Mouse (Mus musculus): ENCODE results near the gene Fam229a. TPM values are rescaled to one million over a fixed set of nuclear protein-coding genes. Genes with fewer than 3 reads are reported as not detected.

Gene Fam229a
- total RNA-seq (2014; fragmentation: Nextera tagmentation) = not detected in 2 replicates
- not detected in 2 replicates for total RNA-seq (2017)
- 0.31 TPM in 1 of 2 replicates, not detected in the other for polyA plus RNA-seq (2012)

DNA sequence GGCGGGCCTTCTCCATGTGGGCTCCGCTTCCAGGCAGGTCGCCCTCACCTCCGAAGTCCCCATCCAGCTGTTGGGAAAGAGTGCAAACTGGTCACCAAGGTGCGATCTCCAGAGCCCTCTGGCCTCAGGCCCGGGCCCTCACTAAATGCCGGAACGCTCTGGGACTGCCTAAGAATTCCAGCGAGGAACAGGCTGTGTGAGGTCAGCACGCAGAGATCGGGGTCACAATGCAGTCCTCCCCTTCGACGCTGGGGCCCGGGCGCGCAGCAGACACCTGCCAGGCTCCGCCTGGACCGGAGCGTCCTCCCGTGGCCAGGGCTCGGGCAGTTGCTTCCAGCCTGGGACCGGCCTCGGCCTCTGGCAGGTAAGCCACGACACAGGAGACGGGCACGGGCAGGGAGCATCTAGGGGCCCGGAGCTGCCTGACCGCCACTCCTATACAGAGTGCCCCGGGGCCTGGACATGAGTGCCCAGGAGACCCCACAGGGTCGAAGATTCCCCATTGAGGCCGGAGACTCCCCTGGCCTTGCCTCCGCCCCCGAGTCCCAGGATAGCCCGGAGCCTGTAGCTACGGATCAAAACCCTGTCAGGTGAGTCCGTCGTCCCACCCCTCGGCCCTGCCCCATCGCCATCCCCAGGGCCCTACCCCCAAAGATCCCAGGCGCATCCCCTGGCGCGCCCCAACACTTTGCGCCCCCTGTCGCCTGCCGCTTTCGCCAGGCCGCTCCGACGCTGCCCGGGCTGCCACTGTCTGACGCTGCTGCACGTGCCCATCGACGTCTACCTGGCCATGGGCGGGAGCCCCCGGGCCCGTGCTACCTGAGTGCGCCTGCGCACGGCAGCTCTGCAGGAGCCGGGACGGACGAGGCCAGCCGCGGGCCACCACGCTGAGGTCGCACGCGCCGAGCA, at the start of gene Fam229a, which contains the start of gene Tssk3:
TSS of gene Fam229a (plus strand) at position 219 of the 909 bp plus-strand sequence.
TSS of gene Tssk3 (minus strand) at position 51 of the 909 bp plus-strand sequence.
- ATAC-seq (ENCODE audit: extremely low read depth, insufficient number of reproducible peaks, low FRiP score, poor library complexity, severe bottlenecking) = no peak
- Histone ChIP-seq H3K4me1 (ENCODE audit: insufficient read depth, low read depth, low read length) (peaks cover 10% of the 10 kb centered on the region), H3K4me3 (ENCODE audit: low read depth, low read length) (no peak within 1 kb of the TSS), H3K9me3 (replicated peaks) (no peaks in the 10 kb centered on the region), H3K36me3 (replicated peaks) (peaks cover 32% of the 10 kb centered on the region), H3K27me3 (ENCODE audit: insufficient read depth, low read length) (peaks cover 17% of the 10 kb centered on the region)
- TF ChIP-seq GATA1 (IDR thresholded peaks at IDR 0.05; ENCODE audit: borderline replicate concordance, low read length) (no peak), GATA2 (IDR thresholded peaks at IDR 0.05; ENCODE audit: borderline replicate concordance, low read depth, low read length) (no peak), TAL1 (conservative IDR thresholded peaks at IDR 0.05; ENCODE audit: low read depth, low read length) (no peak), CTCF (IDR thresholded peaks at IDR 0.05; ENCODE audit: low read depth, low read length) (no peak), POLR2AphosphoS5 (IDR thresholded peaks at IDR 0.05; ENCODE audit: insufficient replicate concordance, low read depth, low read length) (no peak)
- no peak for DNase-seq (ENCODE audit: low spot score)

- no peak overlapping the region for H3K4me3 ChIP-seq (ENCODE audit: low read depth, low read length)
- ATAC-seq (ENCODE audit: extremely low read depth, insufficient number of reproducible peaks, low FRiP score, poor library complexity, severe bottlenecking) (no peak), DNase-seq (ENCODE audit: low spot score) (no peak)
- no peak for TF ChIP-seq POLR2AphosphoS5 (IDR thresholded peaks at IDR 0.05; ENCODE audit: insufficient replicate concordance, low read depth, low read length)
- no peak for TF ChIP-seq TAL1 (conservative IDR thresholded peaks at IDR 0.05; ENCODE audit: low read depth, low read length)
- TF ChIP-seq CTCF (IDR thresholded peaks at IDR 0.05; ENCODE audit: low read depth, low read length) = no peak
- H3K27me3 ChIP-seq (ENCODE audit: insufficient read depth, low read length) = peaks cover 29% of the 10 kb centered on the region
- no peaks in the 10 kb centered on the region; the same call in none of the 2 replicates for H3K4me1 ChIP-seq (ENCODE audit: insufficient read depth, low read depth, low read length)
- H3K36me3 ChIP-seq (replicated peaks) = no peaks in the 10 kb centered on the region
- H3K9me3 ChIP-seq (replicated peaks) = no peaks in the 10 kb centered on the region
Measured at GRCm38 (mm10) chr4:129447360-129447759, 43.6 kb upstream of the Fam229a start.

GRCm38 (mm10) chr4:129447778-129448563, 43.0 kb upstream of the Fam229a start:
- Histone ChIP-seq H3K27me3 (ENCODE audit: insufficient read depth, low read length) (peaks cover 23% of the 10 kb centered on the region), H3K4me1 (ENCODE audit: insufficient read depth, low read depth, low read length) (no peaks in the 10 kb centered on the region; the same call in none of the 2 replicates), H3K36me3 (replicated peaks) (no peaks in the 10 kb centered on the region), H3K9me3 (replicated peaks) (no peaks in the 10 kb centered on the region), H3K4me3 (ENCODE audit: low read depth, low read length) (no peak overlapping the region)
- no peak for TF ChIP-seq GATA2 (IDR thresholded peaks at IDR 0.05; ENCODE audit: borderline replicate concordance, low read depth, low read length)
- no peak for TF ChIP-seq GATA1 (IDR thresholded peaks at IDR 0.05; ENCODE audit: borderline replicate concordance, low read length)
- no peak for TF ChIP-seq CTCF (IDR thresholded peaks at IDR 0.05; ENCODE audit: low read depth, low read length)
- no peak for TF ChIP-seq POLR2AphosphoS5 (IDR thresholded peaks at IDR 0.05; ENCODE audit: insufficient replicate concordance, low read depth, low read length)
- TF ChIP-seq TAL1 (conservative IDR thresholded peaks at IDR 0.05; ENCODE audit: low read depth, low read length) = no peak
- DNase-seq (ENCODE audit: low spot score) = no peak
- no peak for ATAC-seq (ENCODE audit: extremely low read depth, insufficient number of reproducible peaks, low FRiP score, poor library complexity, severe bottlenecking)

GRCm38 (mm10) chr4:129448713-129449112, 42.3 kb upstream of the Fam229a start:
- no peak for ATAC-seq (ENCODE audit: extremely low read depth, insufficient number of reproducible peaks, low FRiP score, poor library complexity, severe bottlenecking)
- TF ChIP-seq GATA2 (IDR thresholded peaks at IDR 0.05; ENCODE audit: borderline replicate concordance, low read depth, low read length) = no peak
- TF ChIP-seq POLR2AphosphoS5 (IDR thresholded peaks at IDR 0.05; ENCODE audit: insufficient replicate concordance, low read depth, low read length) = no peak
- no peak for TF ChIP-seq CTCF (IDR thresholded peaks at IDR 0.05; ENCODE audit: low read depth, low read length)
- no peak for TF ChIP-seq TAL1 (conservative IDR thresholded peaks at IDR 0.05; ENCODE audit: low read depth, low read length)
- no peak for TF ChIP-seq GATA1 (IDR thresholded peaks at IDR 0.05; ENCODE audit: borderline replicate concordance, low read length)
- no peak overlapping the region for H3K4me3 ChIP-seq (ENCODE audit: low read depth, low read length)

GRCm38 (mm10) chr4:129450851-129451250, 40.1 kb upstream of the Fam229a start:
- H3K4me3 ChIP-seq (ENCODE audit: low read depth, low read length) = no peak overlapping the region
- no peak for DNase-seq (ENCODE audit: low spot score)

More at GRCm38 (mm10) chr4:129448713-129449112, 42.3 kb upstream of the Fam229a start:
- H3K36me3 ChIP-seq (replicated peaks) = no peaks in the 10 kb centered on the region
- H3K27me3 ChIP-seq (ENCODE audit: insufficient read depth, low read length) = peaks cover 17% of the 10 kb centered on the region
- no peak for DNase-seq (ENCODE audit: low spot score)
- no peaks in the 10 kb centered on the region; the same call in none of the 2 replicates for H3K4me1 ChIP-seq (ENCODE audit: insufficient read depth, low read depth, low read length)
- H3K9me3 ChIP-seq (replicated peaks) = no peaks in the 10 kb centered on the region

More at GRCm38 (mm10) chr4:129450851-129451250, 40.1 kb upstream of the Fam229a start:
- H3K27me3 ChIP-seq (ENCODE audit: insufficient read depth, low read length) = peaks cover 13% of the 10 kb centered on the region
- no peak for ATAC-seq (ENCODE audit: extremely low read depth, insufficient number of reproducible peaks, low FRiP score, poor library complexity, severe bottlenecking)
- H3K9me3 ChIP-seq (replicated peaks) = no peaks in the 10 kb centered on the region
- TF ChIP-seq CTCF (IDR thresholded peaks at IDR 0.05; ENCODE audit: low read depth, low read length) = no peak
- TF ChIP-seq GATA1 (IDR thresholded peaks at IDR 0.05; ENCODE audit: borderline replicate concordance, low read length) = no peak
- TF ChIP-seq POLR2AphosphoS5 (IDR thresholded peaks at IDR 0.05; ENCODE audit: insufficient replicate concordance, low read depth, low read length) = no peak
- no peak for TF ChIP-seq GATA2 (IDR thresholded peaks at IDR 0.05; ENCODE audit: borderline replicate concordance, low read depth, low read length)
- TF ChIP-seq TAL1 (conservative IDR thresholded peaks at IDR 0.05; ENCODE audit: low read depth, low read length) = no peak
- peaks cover 4% of the 10 kb centered on the region for H3K4me1 ChIP-seq (ENCODE audit: insufficient read depth, low read depth, low read length)
- no peaks in the 10 kb centered on the region for H3K36me3 ChIP-seq (replicated peaks)

All from G1E (cell line).